Mouse (Mus musculus) small intestine, adult 2 months (tissue): Measurements from ENCODE around the gene Tdp2.

ENCODE experiments used
- CTCF ChIP-seq: fragments of 200-500 bp; IDR thresholded peaks from 2 replicates; pipeline ENCODE4 v1.5.1; 2012; ENCODE audit warnings: low read depth, mild to moderate bottlenecking, control low read depth, inconsistent platforms, low read length, moderate library complexity, mixed read lengths; ENCODE audit not compliant: insufficient replicate concordance, insufficient read length; ENCODE audit errors: extremely low read depth
- POLR2A ChIP-seq: fragments of 200-500 bp; IDR thresholded peaks from 2 replicates; pipeline ENCODE4 v1.6.1; 2012; ENCODE audit warnings: low read depth, mild to moderate bottlenecking, control low read depth, inconsistent platforms, low read length, moderate library complexity

DNA sequence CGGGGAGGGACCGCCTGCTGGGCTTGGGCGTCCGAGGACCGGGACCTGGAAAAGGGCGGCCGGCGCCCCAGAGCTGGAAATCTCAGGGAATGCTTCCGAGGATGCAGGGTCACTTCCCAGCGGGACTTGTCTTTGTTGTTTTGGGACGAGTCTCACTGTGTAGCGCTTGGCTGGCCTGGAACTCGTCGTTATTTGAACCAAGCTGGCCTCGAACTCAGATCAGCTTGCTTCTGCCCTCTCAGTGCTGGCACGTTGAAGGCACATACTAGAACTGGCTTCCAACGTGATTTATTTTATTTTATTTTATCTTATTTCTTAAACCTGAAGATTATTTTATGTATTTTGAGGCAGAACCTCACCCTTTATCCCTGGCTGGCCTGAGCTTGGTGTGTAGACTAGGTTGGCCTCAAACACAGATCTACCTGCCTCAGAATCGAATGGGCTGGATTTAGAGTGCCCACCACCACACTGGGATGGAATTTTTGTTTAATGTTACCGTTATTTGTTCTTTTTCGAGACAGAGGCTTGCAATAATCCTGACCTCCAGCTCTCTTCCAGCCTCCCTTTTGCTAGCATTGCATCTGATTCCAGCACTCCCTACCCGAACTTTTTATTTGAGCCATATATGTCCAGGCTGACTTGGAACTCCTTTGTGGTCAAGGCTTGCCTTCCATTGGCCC lies 792 bp downstream of the Tdp2 start:
- no peak for TF ChIP-seq CTCF
- no peak for TF ChIP-seq POLR2A
